Mouse (Mus musculus) telencephalon, adult 2 months (tissue): ENCODE measurements at regions not wholly inside any gene's neighbourhood (a gene's known extent, or its start where the extent isn't known, plus 50 kb on each side); places are given as distances from the start of the nearest gene placed in this dataset.

Source experiments
- DNase-seq: peaks from one replicate; pipeline ENCODE4 v3.0.0-alpha.2; 2011; ENCODE audit warnings: low read depth, low spot score

DNA sequence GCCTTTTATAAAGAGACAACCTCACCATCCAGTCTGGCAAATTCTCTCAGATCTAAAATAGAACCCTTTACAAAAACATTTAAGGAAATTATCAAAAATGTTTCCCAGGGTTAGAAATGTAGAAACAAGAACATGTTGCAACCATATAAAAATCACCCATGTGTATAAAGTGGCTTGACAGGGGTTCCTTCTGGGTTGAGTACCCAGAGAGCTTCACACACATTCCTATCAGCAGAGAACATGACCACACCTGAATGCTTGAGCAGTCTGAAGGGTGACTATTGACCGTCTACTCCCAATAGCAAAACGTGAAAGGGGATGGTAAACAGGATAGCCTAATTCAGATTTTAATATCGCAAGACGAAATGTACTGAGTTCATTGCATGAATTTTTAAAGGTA is 57.8 kb upstream of the Zfand5 start:
- DNase-seq = no peak

DNA sequence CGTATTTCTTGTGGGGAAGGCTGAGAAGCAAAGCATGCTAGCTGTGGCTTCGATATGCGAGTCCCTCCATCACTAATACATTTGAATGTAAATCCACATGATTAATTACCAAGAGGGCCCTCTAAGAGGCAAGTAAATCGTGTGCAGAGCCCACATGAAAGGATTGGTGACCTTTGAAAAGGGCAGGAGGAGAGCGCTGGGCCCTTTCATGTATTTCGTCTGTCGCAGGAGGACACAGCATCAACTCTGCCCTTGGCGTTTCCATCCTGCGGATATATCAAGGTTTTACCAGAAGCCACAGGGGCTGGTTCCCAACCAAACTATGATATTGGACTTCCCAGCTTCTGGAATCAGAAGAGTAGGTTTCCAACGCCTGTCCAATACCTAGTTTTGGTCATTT is 78.6 kb upstream of the Zfand5 start:
- no peak for DNase-seq

DNA sequence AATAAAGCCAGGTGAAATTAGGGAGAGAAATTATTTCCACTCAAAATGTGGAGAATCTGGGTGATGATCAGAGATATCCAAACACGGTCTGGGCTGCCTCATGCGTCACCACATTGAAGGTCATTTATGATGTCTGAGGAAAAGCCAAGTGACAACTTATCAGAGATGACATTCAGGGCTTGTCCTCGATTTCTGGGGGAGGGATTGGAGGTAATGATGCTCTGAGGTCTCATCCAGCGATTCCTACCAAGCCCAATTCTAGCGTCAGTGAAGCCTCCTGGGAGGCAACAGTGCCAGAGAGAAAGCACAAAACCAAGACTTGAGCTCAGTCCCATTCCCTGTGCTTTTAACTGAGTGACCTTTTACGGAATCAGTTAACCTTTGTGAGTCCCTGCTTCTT is 79.5 kb upstream of the Zfand5 start:
- DNase-seq = no peak

DNA sequence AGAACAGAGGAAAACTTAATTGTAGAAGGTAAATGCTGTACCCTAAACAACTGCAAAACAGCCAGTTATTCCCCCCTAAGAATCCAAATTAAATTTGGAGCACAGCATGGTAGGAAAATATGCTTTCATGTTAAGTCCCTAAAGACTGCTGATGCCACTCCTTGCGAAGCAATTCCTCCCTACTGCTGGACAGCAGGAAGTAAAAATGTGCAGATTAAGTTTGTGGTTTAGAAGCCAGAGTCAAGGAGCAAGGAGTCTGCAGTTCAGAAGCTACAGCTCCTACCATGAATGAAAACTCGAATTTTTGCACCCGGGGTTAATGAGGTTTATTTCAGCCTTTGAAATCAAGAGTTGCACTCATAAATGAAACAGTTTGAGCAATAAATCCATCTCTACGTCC is 82.9 kb upstream of the Zfand5 start:
- DNase-seq = no peak

DNA sequence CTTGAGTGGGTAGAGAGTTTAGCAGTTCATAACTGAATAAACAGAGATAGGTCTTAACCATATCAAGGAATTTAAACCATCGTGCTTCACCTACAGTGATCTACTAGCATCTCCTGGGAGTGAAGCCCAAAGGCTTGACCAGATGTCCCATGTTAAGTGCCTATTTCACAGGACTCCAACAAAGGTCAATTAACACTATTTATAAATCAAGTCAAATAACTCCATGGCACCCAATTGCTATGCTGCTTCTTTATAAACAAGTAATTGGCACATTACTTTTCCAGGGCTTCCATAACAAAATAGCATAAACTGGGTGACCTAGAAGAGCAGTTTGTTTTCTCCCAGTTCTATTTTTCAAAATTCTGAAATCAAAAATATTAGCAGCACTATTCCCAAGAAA is 85.4 kb upstream of the Zfand5 start:
- no peak for DNase-seq

- DNase-seq = no peak
Observed at GRCm38 (mm10) chr19:21186016-21186415, 86.1 kb upstream of the Zfand5 start.

- DNase-seq = no peak
Observed at GRCm38 (mm10) chr19:21183028-21183427, 89.0 kb upstream of the Zfand5 start.

- DNase-seq = no peak
Observed at GRCm38 (mm10) chr19:21179886-21180285, 92.2 kb upstream of the Zfand5 start.

GRCm38 (mm10) chr19:21175426-21175831 is 96.6 kb upstream of the Zfand5 start:
- DNase-seq = no peak

GRCm38 (mm10) chr19:21174636-21175035 is 97.4 kb upstream of the Zfand5 start:
- DNase-seq = no peak

DNA sequence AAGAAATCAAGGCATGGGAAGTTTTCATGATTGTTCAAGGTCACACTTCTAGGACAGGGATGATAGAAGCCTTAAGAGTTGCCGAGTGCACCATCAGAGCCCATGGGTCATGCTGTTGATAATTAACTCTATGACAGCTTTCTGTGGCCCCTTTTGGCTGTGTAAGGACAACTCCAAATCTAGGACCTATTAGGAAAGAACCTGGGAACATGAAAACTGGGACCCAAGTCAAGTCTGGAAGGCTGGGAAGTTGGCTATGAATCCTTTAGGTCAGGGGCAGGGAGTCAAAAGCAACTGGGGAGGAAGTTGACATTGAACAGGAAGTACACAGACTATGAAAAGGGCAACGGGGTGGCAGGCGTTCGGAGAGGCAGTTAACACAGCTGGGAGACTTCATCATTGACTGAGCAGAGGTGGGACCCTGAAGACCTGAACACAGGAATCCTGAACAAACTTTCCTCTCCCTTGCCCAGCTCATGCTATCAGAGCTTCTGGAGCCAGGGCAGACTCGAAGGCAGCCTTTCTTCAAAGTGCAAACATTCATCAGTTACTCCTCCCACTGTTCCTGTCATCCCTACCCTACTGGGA is 98.1 kb upstream of the Zfand5 start:
- no peak for DNase-seq

GRCm38 (mm10) chr19:21171191-21171590 is 100.9 kb upstream of the Zfand5 start:
- no peak for DNase-seq

- DNase-seq = no peak
Observed at GRCm38 (mm10) chr19:21170785-21171184, 101.3 kb upstream of the Zfand5 start.

- DNase-seq = no peak
Observed at GRCm38 (mm10) chr19:21166939-21167338, 105.1 kb upstream of the Zfand5 start.

DNA sequence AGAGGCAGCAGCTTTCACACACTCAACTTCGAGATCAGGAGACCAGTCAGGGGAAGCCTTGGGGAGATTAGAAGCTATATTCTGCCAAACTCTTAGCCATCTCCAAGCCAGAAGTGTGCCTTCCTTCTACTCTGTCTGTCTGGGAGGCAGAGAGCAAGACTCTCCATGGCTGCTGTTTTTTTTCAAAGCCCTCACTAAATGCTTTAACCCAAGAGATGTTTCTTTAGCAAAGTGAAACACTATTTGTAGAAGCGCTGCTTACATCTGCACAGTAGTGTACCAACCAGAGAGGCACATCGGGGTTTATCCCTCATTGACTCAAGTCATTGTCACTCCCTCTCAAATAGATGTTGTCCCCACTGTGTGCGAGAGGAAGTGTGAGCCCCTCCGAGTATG is 105.6 kb upstream of the Zfand5 start:
- no peak for DNase-seq

GRCm38 (mm10) chr19:21165763-21166464 is 106.2 kb upstream of the Zfand5 start:
- DNase-seq = no peak

- DNase-seq = no peak
Observed at GRCm38 (mm10) chr19:21163978-21164377, 108.1 kb upstream of the Zfand5 start.

- DNase-seq = no peak
Observed at GRCm38 (mm10) chr19:21160946-21161345, 111.1 kb upstream of the Zfand5 start.

GRCm38 (mm10) chr19:21159189-21160137 is 112.6 kb upstream of the Zfand5 start:
- no peak for DNase-seq

GRCm38 (mm10) chr19:21154162-21154561 is 117.9 kb upstream of the Zfand5 start:
- DNase-seq = no peak

- no peak for DNase-seq
Observed at GRCm38 (mm10) chr19:21152027-21152426, 120.1 kb upstream of the Zfand5 start.

DNA sequence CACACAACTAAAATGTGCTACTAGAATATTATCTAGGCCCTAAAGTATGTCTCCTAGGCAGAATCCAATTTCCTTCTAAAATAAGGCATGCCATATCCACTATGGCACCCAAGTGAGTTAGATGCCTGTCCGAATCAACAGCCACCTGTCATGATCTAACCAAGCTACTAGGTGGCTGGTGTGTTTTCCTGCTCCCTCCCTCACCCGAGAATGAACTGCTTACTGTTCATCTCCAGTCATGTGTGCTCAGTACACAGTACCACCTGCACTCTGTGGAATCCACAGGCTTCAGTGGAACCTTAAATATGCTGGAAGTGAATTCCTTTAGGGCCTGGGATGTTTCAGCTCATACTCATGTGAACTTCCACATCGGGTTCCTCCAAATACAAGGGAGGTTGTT is 121.2 kb upstream of the Zfand5 start:
- no peak for DNase-seq

- no peak for DNase-seq
Observed at GRCm38 (mm10) chr19:21150241-21150640, 121.8 kb upstream of the Zfand5 start.
